Mouse (Mus musculus) liver, embryonic 16.5 days (tissue): ENCODE results near the gene Gm18336. TPM values are rescaled to one million over a fixed set of nuclear protein-coding genes. Genes with fewer than 3 reads are reported as not detected.
A peak's percentile ranks its signal among the peaks of the same experiment; 100 is the strongest.
"Not testable (repeated sequence)": the region's sequence is repeated elsewhere in the genome, so short reads cannot be mapped to it uniquely, and the experiment has no call there.

ENCODE experiments used
- ATAC-seq: fragments of 200-750 bp; cut with Nextera tagmentation; 2 replicates; pipeline ENCODE4 v1.8.0; 2017; ENCODE audit warnings: low read depth, mild to moderate bottlenecking, moderate number of reproducible peaks, moderate library complexity
- H3K27ac ChIP-seq: fragments of 300-500 bp; sonication (generic); 2 replicates; pipeline ENCODE4 v1.5.1; 2014; ENCODE audit warnings: mild to moderate bottlenecking, low read length
- H3K27me3 ChIP-seq: fragments of 300-500 bp; sonication (generic); 2 replicates; pipeline ENCODE4 v1.6.1; 2014; ENCODE audit warnings: low read depth, low read length, mixed read lengths; ENCODE audit not compliant: control insufficient read depth, insufficient read depth
- H3K36me3 ChIP-seq: fragments of 300-500 bp; sonication (generic); 2 replicates; pipeline ENCODE4 v1.6.1; 2014; ENCODE audit warnings: mild to moderate bottlenecking; ENCODE audit not compliant: control insufficient read depth, insufficient read depth
- H3K4me1 ChIP-seq: fragments of 300-500 bp; sonication (generic); 2 replicates; pipeline ENCODE4 v1.6.1; 2014; ENCODE audit warnings: low read depth, low read length, mixed read lengths; ENCODE audit not compliant: control insufficient read depth
- H3K4me2 ChIP-seq: fragments of 300-500 bp; sonication (generic); 2 replicates; pipeline ENCODE4 v1.6.1; 2014; ENCODE audit warnings: low read depth, low read length, mixed read lengths
- H3K4me3 ChIP-seq: fragments of 300-500 bp; sonication (generic); 2 replicates; pipeline ENCODE4 v1.5.1; 2014; ENCODE audit warnings: low read depth, mild to moderate bottlenecking, low read length
- H3K9ac ChIP-seq: fragments of 300-500 bp; sonication (generic); 2 replicates; pipeline ENCODE4 v1.6.1; 2014; ENCODE audit warnings: low read depth, low read length
- H3K9me3 ChIP-seq: fragments of 300-500 bp; sonication (generic); replicated peaks from 2 replicates; pipeline ENCODE4 v1.6.1; 2016; ENCODE audit warnings: low read length; ENCODE audit not compliant: control insufficient read depth
- WGBS: fragments of 180-500 bp; shearing (Covaris S2); extraction: QIAGEN DNeasy Blood & Tissue Kit; methylation state at CpG from one replicate; pipeline ENCODE4 v1.1.7; 2014; ENCODE audit not compliant: insufficient replicate concordance; 5-methylcytosine and 5-hydroxymethylcytosine counted together
- polyA plus RNA-seq: library from polyadenylated mRNA; unstranded; fragments of >200 nt; fragmentation: Nextera tagmentation; extraction: Ambion mirVana; gene quantifications from 2 replicates; pipeline ENCODE4 v1.2.1, GENCODE M21; 2015

Gm18336 gene
- polyA plus RNA-seq, result not detected in 2 replicates

DNA sequence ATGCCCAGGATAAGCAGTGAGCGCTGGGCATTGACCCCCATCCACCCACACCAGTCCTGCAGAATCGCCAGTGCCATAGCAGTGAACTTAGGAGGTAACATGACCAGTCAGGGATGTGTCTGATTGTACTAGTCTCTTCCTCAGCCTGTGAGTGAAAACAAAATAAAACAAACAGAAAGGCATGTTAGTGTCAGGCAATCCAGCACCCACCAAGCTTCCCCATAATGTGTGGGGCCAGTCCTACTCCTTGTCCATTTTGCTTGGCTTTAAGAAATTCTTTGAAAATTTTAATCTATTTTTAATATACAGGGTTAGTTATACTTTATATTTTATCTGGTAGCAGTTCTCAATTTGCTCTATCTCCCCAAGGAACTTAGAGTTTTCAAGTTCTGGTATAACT is at the start of gene Gm18336:
TSS of gene Gm18336 (minus strand) at position 101 of the 400 bp plus-strand sequence.
- not testable (repeated sequence) for H3K9ac ChIP-seq, H3K4me3 ChIP-seq, H3K4me1 ChIP-seq, ATAC-seq, H3K9me3 ChIP-seq, H3K27ac ChIP-seq, H3K36me3 ChIP-seq, H3K27me3 ChIP-seq, H3K4me2 ChIP-seq
- 50% methylated on average over 1 of the region's 2 CpGs for WGBS

GRCm38 (mm10) chrX:73441428-73441827 is 42.9 kb upstream of the Gm18336 start:
- no peaks in the 10 kb centered on the region for H3K9me3 ChIP-seq
- no peaks in the 10 kb centered on the region for H3K36me3 ChIP-seq
- 54% methylated on average over 2 of the region's 2 CpGs for WGBS
- no peak overlapping the region for H3K4me2 ChIP-seq
- H3K4me3 ChIP-seq, result no peak overlapping the region
- H3K27ac ChIP-seq, result no peak overlapping the region
- H3K9ac ChIP-seq, result no peak overlapping the region
- no peaks in the 10 kb centered on the region for H3K4me1 ChIP-seq
- no peaks in the 10 kb centered on the region for H3K27me3 ChIP-seq
- ATAC-seq, result no peak

- H3K4me2 ChIP-seq, result no peak within 1 kb of the TSS
- no peaks in the 10 kb centered on the region for H3K4me1 ChIP-seq
- no peak within 1 kb of the TSS for H3K9ac ChIP-seq
- 64% methylated on average over 11 of the region's 11 CpGs for WGBS
- H3K9me3 ChIP-seq, result no peaks in the 10 kb centered on the region
- H3K4me3 ChIP-seq, result no peak within 1 kb of the TSS
- no peaks in the 10 kb centered on the region for H3K27me3 ChIP-seq
- H3K27ac ChIP-seq, result no peak within 1 kb of the TSS
- ATAC-seq, result 0 out of 2 replicates have a peak, but pooled peaks have one; percentile 27
- no peaks in the 10 kb centered on the region for H3K36me3 ChIP-seq
Measured at GRCm38 (mm10) chrX:73435252-73435651, 36.7 kb upstream of the Gm18336 start, which contains the start of gene Trex2. Trex2 (minus strand) TSS chrX:73435344.

GRCm38 (mm10) chrX:73432850-73433249 is 34.3 kb upstream of the Gm18336 start:
- no peaks in the 10 kb centered on the region for H3K27me3 ChIP-seq
- no peak overlapping the region for H3K9ac ChIP-seq
- ATAC-seq, result no peak
- H3K4me2 ChIP-seq, result no peak overlapping the region
- H3K36me3 ChIP-seq, result no peaks in the 10 kb centered on the region
- no peak overlapping the region for H3K27ac ChIP-seq
- H3K9me3 ChIP-seq, result no peaks in the 10 kb centered on the region
- no peaks in the 10 kb centered on the region for H3K4me1 ChIP-seq
- no peak overlapping the region for H3K4me3 ChIP-seq
- 52% methylated on average over 5 of the region's 5 CpGs for WGBS

DNA sequence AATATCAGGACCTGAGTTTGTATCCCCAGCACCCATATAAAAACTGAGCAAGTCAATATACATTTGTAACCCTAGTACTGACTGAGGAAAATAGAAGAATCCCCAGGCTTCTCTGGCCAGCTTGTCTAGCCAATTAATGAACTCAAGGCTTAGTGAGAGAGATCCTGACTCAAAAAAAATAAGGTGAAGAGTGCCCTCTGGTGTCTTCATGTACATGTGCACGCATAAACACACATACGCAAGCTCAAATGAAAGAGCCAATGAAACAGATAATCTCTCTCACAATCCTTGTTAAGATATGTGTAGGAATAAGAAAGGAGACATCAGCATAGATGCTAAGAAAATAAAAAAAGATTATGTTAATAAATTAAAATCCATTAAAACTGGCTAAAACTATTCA is 31.5 kb upstream of the Gm18336 start:
- whole genome bisulfite sequencing, result 72% methylated on average over 2 of the region's 2 CpGs
- no peaks in the 10 kb centered on the region for H3K27me3 ChIP-seq
- no peak for ATAC-seq
- H3K4me1 ChIP-seq, result no peaks in the 10 kb centered on the region
- no peaks in the 10 kb centered on the region for H3K9me3 ChIP-seq
- H3K4me2 ChIP-seq, result no peak overlapping the region
- H3K27ac ChIP-seq, result no peak overlapping the region
- no peak overlapping the region for H3K4me3 ChIP-seq
- no peaks in the 10 kb centered on the region for H3K36me3 ChIP-seq
- H3K9ac ChIP-seq, result no peak overlapping the region

GRCm38 (mm10) chrX:73412767-73413166 is 14.2 kb upstream of the Gm18336 start:
- ATAC-seq, result no peak
- Histone ChIP-seq H3K4me2 (no peak overlapping the region), H3K4me1 (no peaks in the 10 kb centered on the region), H3K4me3 (no peak overlapping the region), H3K9me3 (no peaks in the 10 kb centered on the region), H3K27me3 (no peaks in the 10 kb centered on the region; the same call in 1 of the 2 replicates), H3K27ac (no peak overlapping the region), H3K36me3 (no peaks in the 10 kb centered on the region), H3K9ac (no peak overlapping the region)
- 31% methylated on average over 1 of the region's 1 CpGs for WGBS

DNA sequence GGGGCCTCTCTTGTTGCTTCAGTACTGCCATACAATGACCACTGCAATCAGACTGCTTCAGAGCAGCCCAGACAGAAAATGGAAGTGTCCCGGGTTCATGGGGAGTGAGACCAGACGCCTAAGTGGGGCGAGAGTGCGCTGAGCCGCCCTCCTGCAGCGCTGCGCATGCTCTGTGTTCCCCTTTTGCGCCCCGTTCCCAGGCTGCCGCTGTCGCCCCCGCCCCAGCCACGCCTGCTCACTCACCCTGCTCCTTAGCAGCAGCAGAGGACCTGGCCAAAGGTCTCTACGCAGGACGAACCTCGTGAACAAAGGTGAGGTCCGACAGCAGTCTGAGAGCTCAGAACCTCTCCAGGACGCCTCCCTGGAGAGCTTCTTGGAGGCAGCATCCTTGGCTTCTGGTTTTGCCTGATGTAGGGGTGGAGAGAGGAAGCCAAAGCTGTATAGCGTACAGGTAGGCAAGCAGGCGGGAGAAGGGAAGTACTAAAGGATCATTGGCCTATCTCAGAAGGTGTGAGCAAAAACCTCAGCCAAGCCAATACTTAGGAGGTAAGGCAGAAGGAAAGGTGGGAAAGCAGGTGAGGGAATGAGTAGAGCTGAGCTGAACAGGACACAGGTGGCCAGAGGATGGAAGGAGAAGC is 12.5 kb upstream of the Gm18336 start, which contains the start of gene Zfp92:
TSS of gene Zfp92 (plus strand) at position 217 of the 638 bp plus-strand sequence.
- Histone ChIP-seq H3K9ac (no peak within 1 kb of the TSS), H3K4me1 (no peaks in the 10 kb centered on the region), H3K4me2 (peak within 1 kb of the TSS; percentile 24; the same call in 1 of the 2 replicates), H3K27ac (no peak within 1 kb of the TSS), H3K4me3 (peak within 1 kb of the TSS; percentile 22; the same call in 1 of the 2 replicates), H3K36me3 (no peaks in the 10 kb centered on the region), H3K9me3 (no peaks in the 10 kb centered on the region), H3K27me3 (no peaks in the 10 kb centered on the region; the same call in 1 of the 2 replicates)
- WGBS, result 17% methylated on average over 20 of the region's 20 CpGs
- no peak for ATAC-seq

DNA sequence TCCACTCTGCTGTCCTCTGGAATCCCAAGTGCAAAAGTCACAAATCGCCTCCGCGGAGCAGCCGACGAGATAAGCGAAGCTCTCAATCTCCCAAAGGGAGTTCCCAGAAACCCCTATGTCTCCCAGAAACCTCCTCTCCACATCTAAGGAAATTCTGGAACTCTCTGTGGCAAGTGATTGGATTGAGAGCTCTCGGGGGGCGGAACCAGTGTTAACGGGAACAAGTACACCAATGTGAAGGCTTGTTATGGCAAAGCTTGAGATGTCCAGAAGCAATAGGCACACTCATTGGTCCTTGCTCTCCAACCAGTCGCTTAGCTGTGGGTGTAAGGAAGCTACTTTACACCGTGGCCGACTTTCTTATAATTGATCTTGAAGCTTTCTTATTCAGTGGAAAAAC is 3.1 kb upstream of the Gm18336 start:
- no peak overlapping the region for H3K9ac ChIP-seq
- 85% methylated on average over 12 of the region's 12 CpGs for WGBS
- no peaks in the 10 kb centered on the region for H3K36me3 ChIP-seq
- no peak overlapping the region for H3K27ac ChIP-seq
- no peaks in the 10 kb centered on the region for H3K9me3 ChIP-seq
- no peak for ATAC-seq
- no peak overlapping the region for H3K4me3 ChIP-seq
- H3K4me2 ChIP-seq, result no peak overlapping the region
- H3K4me1 ChIP-seq, result no peaks in the 10 kb centered on the region
- H3K27me3 ChIP-seq, result no peaks in the 10 kb centered on the region

DNA sequence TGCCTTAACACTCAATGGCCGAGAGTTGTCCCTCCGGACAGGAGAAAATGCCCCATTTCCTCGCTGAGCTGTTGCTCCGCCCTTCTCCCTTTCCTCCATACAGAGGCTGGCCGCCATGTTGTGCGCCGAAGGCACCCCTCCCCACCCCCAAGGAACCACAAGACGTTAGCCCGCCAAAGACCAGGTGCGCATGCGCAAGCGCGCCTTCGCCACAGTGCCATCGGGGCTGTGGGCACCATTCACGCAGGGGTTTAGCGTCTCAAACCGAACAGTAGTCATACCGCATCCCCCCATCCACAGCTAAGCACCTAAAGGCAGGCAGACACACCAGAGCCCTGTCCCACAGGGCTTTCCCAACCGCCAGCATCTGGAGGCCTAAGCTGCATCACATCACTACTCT is 2.4 kb upstream of the Gm18336 start:
- Histone ChIP-seq H3K9me3 (no peaks in the 10 kb centered on the region), H3K4me3 (no peak overlapping the region), H3K27me3 (no peaks in the 10 kb centered on the region), H3K27ac (no peak overlapping the region), H3K36me3 (no peaks in the 10 kb centered on the region), H3K4me2 (no peak overlapping the region), H3K4me1 (no peaks in the 10 kb centered on the region), H3K9ac (no peak overlapping the region)
- 77% methylated on average over 20 of the region's 20 CpGs for WGBS
- ATAC-seq, result no peak
